ENCODE assay signal across 31 mouse cellular contexts in the genomic region with DNA sequence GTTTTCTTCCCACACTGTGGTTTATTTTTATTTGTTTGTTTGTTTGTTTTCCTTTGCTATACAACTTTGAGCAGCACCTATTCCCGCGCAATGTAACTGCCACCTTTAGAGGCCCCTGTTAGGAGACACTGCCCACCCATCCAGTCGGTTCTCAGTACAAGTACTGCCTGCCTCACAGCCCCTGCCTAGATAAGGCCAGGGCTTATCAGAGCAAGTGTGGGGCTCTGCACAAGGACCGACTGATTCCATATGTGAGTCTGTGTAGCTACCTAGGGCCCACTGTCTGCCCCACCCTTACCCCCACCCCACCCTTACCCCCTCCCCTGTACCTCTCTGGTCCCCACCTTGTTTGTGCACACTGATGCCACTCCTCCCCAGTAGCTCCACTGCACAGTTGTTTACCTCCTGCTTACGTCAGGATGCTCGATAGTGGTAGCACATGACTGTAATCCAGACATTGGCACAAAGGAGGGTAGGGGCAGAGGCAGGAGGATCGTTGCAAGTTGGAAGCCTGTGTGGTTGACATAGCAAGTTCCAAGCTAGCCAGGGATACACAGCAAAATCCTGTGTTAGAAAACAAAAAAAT. TPM values are rescaled to one million over a fixed set of nuclear protein-coding genes. Genes with fewer than 3 reads are reported as not detected.
DNase-seq lines count a peak whose midpoint lies in the region; ATAC-seq and TF ChIP-seq lines count a peak whose summit lies in the region.
"Had no signal": no experiment of that assay in that cellular context is flagged by ENCODE, and none has a peak within 500 bp of the region (broad histone marks: within the 10 kb centered on the region; RNA-seq: fewer than 3 reads in every experiment).

No protein-coding gene starts in this region.

- H3K36me3 ChIP-seq in heart, embryonic 11.5 days (ENCODE audit: control insufficient read depth, insufficient read depth, low read length): peaks cover 17% of the 10 kb centered on the region
- H3K36me3 ChIP-seq in MEL (ENCODE audit: control insufficient read depth in 1 of 2, insufficient read depth in 2 of 2, low read length in 2 of 2): peaks cover 3 to 9% of the 10 kb centered on the region in 2 experiments
- peaks cover 27% of the 10 kb centered on the region for H3K36me3 ChIP-seq in intestine, postnatal 0 days (ENCODE audit: control insufficient read depth, insufficient read depth)
- peaks cover 4% of the 10 kb centered on the region; the same call in 1 of the 2 replicates for H3K36me3 ChIP-seq in liver, embryonic 16.5 days (ENCODE audit: control insufficient read depth, insufficient read depth)
- H3K36me3 ChIP-seq in forebrain, embryonic 10.5 days (replicated peaks): peaks cover 64% of the 10 kb centered on the region

- WGBS in heart, embryonic 11.5 days (ENCODE audit: insufficient replicate concordance): 32% methylated on average over 7 of the region's 7 CpGs
- WGBS in intestine, postnatal 0 days: 37% methylated on average over 7 of the region's 7 CpGs
- 21% methylated on average over 7 of the region's 7 CpGs for WGBS in liver, embryonic 16.5 days (ENCODE audit: insufficient replicate concordance)
- 89% methylated on average over 7 of the region's 7 CpGs for WGBS in forebrain, embryonic 10.5 days

- H3K27me3 ChIP-seq in heart, embryonic 11.5 days (ENCODE audit: control insufficient read depth, insufficient read depth, low read length): no peaks in the 10 kb centered on the region
- H3K27me3 ChIP-seq in MEL (ENCODE audit: control insufficient read depth in 1 of 2, insufficient read depth in 2 of 2, low read length in 2 of 2): no peaks in the 10 kb centered on the region
- no peaks in the 10 kb centered on the region for H3K27me3 ChIP-seq in intestine, postnatal 0 days (replicated peaks; ENCODE audit: control insufficient read depth, insufficient read depth, low read length)
- no peaks in the 10 kb centered on the region for H3K27me3 ChIP-seq in liver, embryonic 16.5 days (ENCODE audit: control insufficient read depth, insufficient read depth, low read depth, low read length)
- H3K27me3 ChIP-seq in forebrain, embryonic 10.5 days (ENCODE audit: poor library complexity, severe bottlenecking): no peaks in the 10 kb centered on the region
- H3K27me3 ChIP-seq: embryonic facial prominence, embryonic 13.5 days; hindbrain, embryonic 15.5 days; neural tube, embryonic 15.5 days had no signal

- H3K4me2 ChIP-seq in heart, embryonic 11.5 days: peak overlapping the region; percentile 19; the same call in 1 of the 2 replicates
- H3K4me2 ChIP-seq in intestine, postnatal 0 days (replicated peaks; ENCODE audit: low read depth): no peak overlapping the region
- H3K4me2 ChIP-seq in liver, embryonic 16.5 days (ENCODE audit: low read depth, low read length): peak overlapping the region; percentile 2
- H3K4me2 ChIP-seq: embryonic facial prominence, embryonic 13.5 days; hindbrain, embryonic 15.5 days; neural tube, embryonic 15.5 days had no signal

- no peak overlapping the region for H3K4me3 ChIP-seq in heart, embryonic 11.5 days (ENCODE audit: low read depth, low read length)
- H3K4me3 ChIP-seq in MEL (ENCODE audit: control insufficient read depth in 1 of 2, insufficient read depth in 1 of 2, low read depth in 2 of 2, low read length in 2 of 2): no peak overlapping the region
- H3K4me3 ChIP-seq in intestine, postnatal 0 days (ENCODE audit: low read depth, low read length): no peak overlapping the region
- H3K4me3 ChIP-seq in liver, embryonic 16.5 days (ENCODE audit: low read depth, low read length): no peak overlapping the region
- no peak overlapping the region for H3K4me3 ChIP-seq in forebrain, embryonic 10.5 days
- H3K4me3 ChIP-seq: embryonic facial prominence, embryonic 13.5 days; gastrocnemius, adult 2 months; hindbrain, embryonic 15.5 days; layer of hippocampus, adult 2 months; neural tube, embryonic 15.5 days had no signal

- peak; percentile 66; the same call in 1 of the 2 replicates for ATAC-seq in heart, embryonic 11.5 days (replicated peaks; ENCODE audit: insufficient number of reproducible peaks, low FRiP score, low TSS enrichment)
- peak; percentile 41; the same call in 1 of the 2 replicates for ATAC-seq in intestine, postnatal 0 days
- peak; percentile 91 for ATAC-seq in liver, embryonic 16.5 days (ENCODE audit: low read depth)
- ATAC-seq in frontal cortex, adult (ENCODE audit: low TSS enrichment): no peak
- ATAC-seq: forebrain, postnatal 0 days had no signal

- no peak for DNase-seq in heart, postnatal 25 days (ENCODE audit: low spot score)
- DNase-seq in MEL (ENCODE audit: low read depth, low spot score): peak; percentile 37
- no peak for DNase-seq in gastrocnemius, adult 18-20 months (ENCODE audit: low spot score)
- DNase-seq in forebrain, embryonic 10.5 days (ENCODE audit: extremely low spot score, low spot score): no peak
- DNase-seq: adrenal gland, postnatal 14 days; cerebellum, adult 11 months; cerebellum, postnatal 10 days; forebrain, postnatal 0 days; gastrocnemius, adult 2 months; kidney, adult 2 months; kidney, postnatal 14 days; layer of hippocampus, postnatal 36 days; left cerebral cortex, postnatal 4 days; lung, postnatal 10 days; midbrain, embryonic 14.5 days; right cerebral cortex, postnatal 14 days; thymus, postnatal 14 days had no signal

- peak; percentile 17 to 27; a peak in 2 of 4 replicates for TF ChIP-seq EP300 in MEL (IDR thresholded peaks at IDR 0.05; ENCODE audit: low read depth in 1 of 2, low read length in 2 of 2)

- H3K27ac ChIP-seq in heart, embryonic 11.5 days (ENCODE audit: low read depth, low read length): peak overlapping the region; percentile 55
- no peak overlapping the region for H3K27ac ChIP-seq in MEL (ENCODE audit: control insufficient read depth, low read depth, low read length)
- H3K27ac ChIP-seq in intestine, postnatal 0 days (ENCODE audit: low read depth, low read length): no peak overlapping the region
- peak overlapping the region; percentile 83 for H3K27ac ChIP-seq in liver, embryonic 16.5 days (ENCODE audit: low read length)
- no peak overlapping the region for H3K27ac ChIP-seq in forebrain, embryonic 10.5 days
- H3K27ac ChIP-seq: embryonic facial prominence, embryonic 13.5 days; gastrocnemius, adult 2 months; hindbrain, embryonic 15.5 days; layer of hippocampus, adult 2 months; neural tube, embryonic 15.5 days had no signal

- no peaks in the 10 kb centered on the region for H3K79me2 ChIP-seq in MEL (ENCODE audit: control insufficient read depth, insufficient read depth, low read length, poor library complexity)

- no peak overlapping the region for H3K9ac ChIP-seq in heart, embryonic 11.5 days (ENCODE audit: low read depth, low read length)
- no peak overlapping the region for H3K9ac ChIP-seq in MEL (ENCODE audit: control insufficient read depth, low read depth, low read length, poor library complexity, severe bottlenecking)
- H3K9ac ChIP-seq in intestine, postnatal 0 days (ENCODE audit: low read depth, low read length): no peak overlapping the region
- no peak overlapping the region for H3K9ac ChIP-seq in liver, embryonic 16.5 days (ENCODE audit: low read depth, low read length)
- H3K9ac ChIP-seq: embryonic facial prominence, embryonic 13.5 days; forebrain, postnatal 0 days; hindbrain, embryonic 15.5 days; neural tube, embryonic 15.5 days had no signal

- intact Hi-C loops in heart, postnatal 25 days (cut with DNase I): no loop called here

- no peak for TF ChIP-seq POLR2A in MEL (IDR thresholded peaks at IDR 0.05; ENCODE audit: control insufficient read depth in 1 of 2, insufficient read depth in 1 of 2, low read depth in 1 of 2, low read length in 2 of 2, poor library complexity in 1 of 2)

- H3K9me3 ChIP-seq in heart, embryonic 11.5 days (replicated peaks; ENCODE audit: control insufficient read depth, low read length): no peaks in the 10 kb centered on the region
- no peaks in the 10 kb centered on the region for H3K9me3 ChIP-seq in MEL (replicated peaks; ENCODE audit: insufficient read depth, low read length)
- H3K9me3 ChIP-seq in intestine, postnatal 0 days (ENCODE audit: control insufficient read depth): no peaks in the 10 kb centered on the region
- H3K9me3 ChIP-seq in liver, embryonic 16.5 days (replicated peaks; ENCODE audit: control insufficient read depth, low read length): no peaks in the 10 kb centered on the region
- no peaks in the 10 kb centered on the region for H3K9me3 ChIP-seq in forebrain, embryonic 10.5 days
- H3K9me3 ChIP-seq: embryonic facial prominence, embryonic 13.5 days; G1E; hindbrain, embryonic 15.5 days; neural tube, embryonic 15.5 days had no signal

- TF ChIP-seq RAD21 in MEL (IDR thresholded peaks at IDR 0.05; ENCODE audit: low read depth, low read length): no peak

- no peak for TF ChIP-seq CTCF in MEL (IDR thresholded peaks at IDR 0.05 in 2 of 3, conservative IDR thresholded peaks at IDR 0.05 in 1 of 3; ENCODE audit: control insufficient read depth in 1 of 3, insufficient read depth in 1 of 3, low read depth in 2 of 3, low read length in 3 of 3, poor library complexity in 1 of 3, severe bottlenecking in 1 of 3)
- no peak for TF ChIP-seq CTCF in intestine, postnatal 0 days (IDR thresholded peaks at IDR 0.05; ENCODE audit: low read depth)

- H3K4me1 ChIP-seq in heart, embryonic 11.5 days (ENCODE audit: control insufficient read depth, insufficient read depth, low read length): peaks cover 19% of the 10 kb centered on the region
- peaks cover 3 to 7% of the 10 kb centered on the region in 2 experiments for H3K4me1 ChIP-seq in MEL (ENCODE audit: control insufficient read depth in 1 of 2, insufficient read depth in 2 of 2, low read length in 2 of 2)
- no peaks in the 10 kb centered on the region for H3K4me1 ChIP-seq in intestine, postnatal 0 days (replicated peaks; ENCODE audit: control insufficient read depth, insufficient read depth, low read length)
- peaks cover 28% of the 10 kb centered on the region for H3K4me1 ChIP-seq in liver, embryonic 16.5 days (ENCODE audit: control insufficient read depth, low read depth, low read length)
- H3K4me1 ChIP-seq in forebrain, embryonic 10.5 days: no peaks in the 10 kb centered on the region
- H3K4me1 ChIP-seq: embryonic facial prominence, embryonic 13.5 days; hindbrain, embryonic 15.5 days; neural tube, embryonic 15.5 days had no signal

RNA-seq across cellular contexts. Expression of a gene that starts 18.1 kb away (rescaled TPM):
- polyA plus RNA-seq in heart, embryonic 11.5 days (2014; fragmentation: Nextera tagmentation; extraction: Ambion mirVana): 233 and 237 TPM in 2 replicates
- total RNA-seq in heart, postnatal 25 days (2021): 100 to 1,000 TPM; 737 to 807 TPM
- total RNA-seq in MEL (2012; rRNA removed): 29.9 and 34.2 TPM in 2 replicates
- 10 to 100 TPM in 1 of 2 experiments, not detected in 1; 35.7 TPM for polyA plus RNA-seq in MEL (2012; ENCODE audit: insufficient read depth in 1 of 2, insufficient read length in 2 of 2, low read depth in 1 of 2, low replicate concordance in 2 of 2, missing spikeins in 1 of 2)
- 51.0 and 51.2 TPM in 2 replicates for polyA plus RNA-seq in intestine, postnatal 0 days (2015; fragmentation: Nextera tagmentation; extraction: Ambion mirVana)
- 23.1 and 23.8 TPM in 2 replicates for polyA plus RNA-seq in liver, embryonic 16.5 days (2015; fragmentation: Nextera tagmentation; extraction: Ambion mirVana)
- total RNA-seq in gastrocnemius, adult 18-20 months (2021): 100 to 1,000 TPM; 539 to 562 TPM
- polyA plus RNA-seq in forebrain, embryonic 10.5 days (2016; fragmentation: Nextera tagmentation; extraction: Ambion mirVana): 75.9 and 79.4 TPM in 2 replicates

RNA-seq across cellular contexts. Expression of a gene that starts 27.7 kb away (rescaled TPM):
- polyA plus RNA-seq in heart, embryonic 11.5 days (2014; fragmentation: Nextera tagmentation; extraction: Ambion mirVana): 167 and 169 TPM in 2 replicates
- total RNA-seq in heart, postnatal 25 days (2021): 10 to 100 TPM; 78.7 to 99.2 TPM
- 181 and 211 TPM in 2 replicates for total RNA-seq in MEL (2012; rRNA removed)
- polyA plus RNA-seq in MEL (2012; ENCODE audit: insufficient read depth in 1 of 2, insufficient read length in 2 of 2, low read depth in 1 of 2, low replicate concordance in 2 of 2, missing spikeins in 1 of 2): 100 to 1,000 TPM in 1 of 2 experiments, not detected in 1; 182 TPM
- 109 and 115 TPM in 2 replicates for polyA plus RNA-seq in intestine, postnatal 0 days (2015; fragmentation: Nextera tagmentation; extraction: Ambion mirVana)
- polyA plus RNA-seq in liver, embryonic 16.5 days (2015; fragmentation: Nextera tagmentation; extraction: Ambion mirVana): 83.5 and 93.1 TPM in 2 replicates
- total RNA-seq in gastrocnemius, adult 18-20 months (2021): 10 to 100 TPM; 58.3 to 61.5 TPM
- 173 and 181 TPM in 2 replicates for polyA plus RNA-seq in forebrain, embryonic 10.5 days (2016; fragmentation: Nextera tagmentation; extraction: Ambion mirVana)

RNA-seq across cellular contexts. Expression of a gene that starts 34.7 kb away (rescaled TPM):
- polyA plus RNA-seq in heart, embryonic 11.5 days (2014; fragmentation: Nextera tagmentation; extraction: Ambion mirVana): not detected in 2 replicates
- not detected for total RNA-seq in heart, postnatal 25 days (2021)
- total RNA-seq in MEL (2012; rRNA removed): not detected in 2 replicates
- polyA plus RNA-seq in MEL (2012; ENCODE audit: insufficient read depth in 1 of 2, insufficient read length in 2 of 2, low read depth in 1 of 2, low replicate concordance in 2 of 2, missing spikeins in 1 of 2): not detected
- not detected in 2 replicates for polyA plus RNA-seq in intestine, postnatal 0 days (2015; fragmentation: Nextera tagmentation; extraction: Ambion mirVana)
- polyA plus RNA-seq in liver, embryonic 16.5 days (2015; fragmentation: Nextera tagmentation; extraction: Ambion mirVana): not detected in 2 replicates
- not detected for total RNA-seq in gastrocnemius, adult 18-20 months (2021)
- not detected in 2 replicates for polyA plus RNA-seq in forebrain, embryonic 10.5 days (2016; fragmentation: Nextera tagmentation; extraction: Ambion mirVana)
- total RNA-seq: adrenal gland, postnatal 14 days; forebrain, postnatal 0 days; G1E; gastrocnemius, adult 2 months; heart, adult 8-10 months; layer of hippocampus, adult 2 months; layer of hippocampus, postnatal 36 days; left cerebral cortex, postnatal 4 days; liver, adult 2 months; megakaryocyte, adult 5-6 weeks had no signal
- polyA plus RNA-seq: brain, embryonic 14.5 days; embryonic facial prominence, embryonic 13.5 days; forebrain, postnatal 0 days; G1E; hindbrain, embryonic 15.5 days; kidney, adult 2 months; liver, adult 2 months; midbrain, embryonic 14.5 days; neural tube, embryonic 15.5 days; spleen, adult 2 months had no signal

RNA-seq across cellular contexts. Expression of a gene that starts 44.3 kb away (rescaled TPM):
- polyA plus RNA-seq in heart, embryonic 11.5 days (2014; fragmentation: Nextera tagmentation; extraction: Ambion mirVana): 33.1 and 34.9 TPM in 2 replicates
- total RNA-seq in heart, postnatal 25 days (2021): 10 to 100 TPM; 10.6 to 13.2 TPM
- total RNA-seq in MEL (2012; rRNA removed): 54.8 and 101 TPM in 2 replicates
- polyA plus RNA-seq in MEL (2012; ENCODE audit: insufficient read depth in 1 of 2, insufficient read length in 2 of 2, low read depth in 1 of 2, low replicate concordance in 2 of 2, missing spikeins in 1 of 2): 100 to 1,000 TPM; 148 to 170 TPM
- polyA plus RNA-seq in intestine, postnatal 0 days (2015; fragmentation: Nextera tagmentation; extraction: Ambion mirVana): 22.2 and 23.6 TPM in 2 replicates
- 92.8 and 104 TPM in 2 replicates for polyA plus RNA-seq in liver, embryonic 16.5 days (2015; fragmentation: Nextera tagmentation; extraction: Ambion mirVana)
- 10 to 100 TPM; 13.2 to 14.4 TPM for total RNA-seq in gastrocnemius, adult 18-20 months (2021)
- polyA plus RNA-seq in forebrain, embryonic 10.5 days (2016; fragmentation: Nextera tagmentation; extraction: Ambion mirVana): 42.1 and 44.9 TPM in 2 replicates

Comparison
In these comparisons a context has a peak if more than half of its experiments do, and no peak if none do; other contexts are left out.
1. H3K27ac ChIP-seq: peak in heart, embryonic 11.5 days (single experiment) and liver, embryonic 16.5 days (single experiment); none in MEL (single experiment), intestine, postnatal 0 days (single experiment) and forebrain, embryonic 10.5 days (single experiment).